Mouse (Mus musculus) heart, embryonic 13.5 days (tissue): ENCODE data around the gene Lkaaear1. TPM values are rescaled to one million over a fixed set of nuclear protein-coding genes. Genes with fewer than 3 reads are reported as not detected.
A peak's percentile ranks its signal among the peaks of the same experiment; 100 is the strongest.

Experiments used
- ATAC-seq: fragments of 200-750 bp; cut with Nextera tagmentation; 2 replicates; pipeline ENCODE4 v1.8.0; 2017; ENCODE audit warnings: moderate TSS enrichment; ENCODE audit not compliant: insufficient number of reproducible peaks, low FRiP score, low TSS enrichment; ENCODE audit errors: extremely low read depth
- H3K27ac ChIP-seq: fragments of 300-500 bp; sonication (generic); replicated peaks from 2 replicates; pipeline ENCODE4 v1.5.1; 2015; ENCODE audit warnings: moderate library complexity, mild to moderate bottlenecking, inconsistent platforms
- H3K27me3 ChIP-seq: fragments of 300-500 bp; sonication (generic); replicated peaks from 2 replicates; pipeline ENCODE4 v1.6.1; 2015; ENCODE audit warnings: mild to moderate bottlenecking, inconsistent platforms
- H3K36me3 ChIP-seq: fragments of 300-500 bp; sonication (generic); 2 replicates; pipeline ENCODE4 v1.6.1; 2015; ENCODE audit warnings: mild to moderate bottlenecking, inconsistent platforms
- H3K4me1 ChIP-seq: fragments of 300-500 bp; sonication (generic); 2 replicates; pipeline ENCODE4 v1.6.1; 2015; ENCODE audit warnings: inconsistent platforms
- H3K4me2 ChIP-seq: fragments of 300-500 bp; sonication (generic); 2 replicates; pipeline ENCODE4 v1.6.1; 2015; ENCODE audit warnings: inconsistent platforms, mild to moderate bottlenecking, moderate library complexity
- H3K4me3 ChIP-seq: fragments of 300-500 bp; sonication (generic); 2 replicates; pipeline ENCODE4 v1.5.1; 2015; ENCODE audit warnings: moderate library complexity, mild to moderate bottlenecking, inconsistent platforms
- H3K9ac ChIP-seq: fragments of 300-500 bp; sonication (generic); 2 replicates; pipeline ENCODE4 v1.6.1; 2015; ENCODE audit warnings: inconsistent platforms, mild to moderate bottlenecking, moderate library complexity
- H3K9me3 ChIP-seq: fragments of 300-500 bp; sonication (generic); 2 replicates; pipeline ENCODE4 v1.6.1; 2016; ENCODE audit warnings: inconsistent platforms
- WGBS: fragments of 180-500 bp; shearing (Covaris S2); methylation state at CpG from one replicate; pipeline ENCODE4 v1.1.7; 2015; ENCODE audit warnings: mixed read lengths; 5-methylcytosine and 5-hydroxymethylcytosine counted together
- polyA plus RNA-seq: library from polyadenylated mRNA; unstranded; fragments of >200 nt; fragmentation: Nextera tagmentation; extraction: Ambion mirVana; gene quantifications from 2 replicates; pipeline ENCODE4 v1.2.1, GENCODE M21; 2015

The Lkaaear1 gene
- polyA plus RNA-seq, 1 experiment from 2014 or later = not detected

DNA sequence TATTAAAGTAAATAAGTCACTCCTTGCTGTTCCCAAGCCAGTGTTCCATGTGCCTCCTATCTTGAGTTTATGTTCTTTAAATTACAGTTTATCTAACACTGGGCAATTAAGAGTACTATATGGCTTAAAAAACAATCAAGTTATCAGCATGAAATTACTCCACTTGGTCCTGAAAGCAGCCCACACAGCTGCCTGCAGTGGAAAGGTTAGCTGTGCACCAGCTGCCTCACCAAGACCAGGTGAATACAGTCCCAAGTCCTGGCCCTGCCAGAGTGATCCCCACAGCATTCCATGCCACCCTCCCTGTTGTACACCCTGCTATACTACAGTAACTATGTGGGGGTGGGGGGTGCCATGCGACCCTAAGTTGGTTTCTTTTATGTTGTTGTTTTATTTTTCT is 44.7 kb downstream of the Lkaaear1 start:
- Histone ChIP-seq H3K4me3 (no peak overlapping the region), H3K27me3 (no peaks in the 10 kb centered on the region), H3K4me2 (no peak overlapping the region), H3K9ac (0 out of 2 replicates have a peak overlapping the region, but pooled peaks have one; percentile 50), H3K4me1 (peaks cover 21% of the 10 kb centered on the region), H3K27ac (no peak overlapping the region), H3K9me3 (no peaks in the 10 kb centered on the region), H3K36me3 (peaks cover 87% of the 10 kb centered on the region)
- no peak for ATAC-seq
- WGBS = 86% methylated on average over 1 of the region's 1 CpGs

DNA sequence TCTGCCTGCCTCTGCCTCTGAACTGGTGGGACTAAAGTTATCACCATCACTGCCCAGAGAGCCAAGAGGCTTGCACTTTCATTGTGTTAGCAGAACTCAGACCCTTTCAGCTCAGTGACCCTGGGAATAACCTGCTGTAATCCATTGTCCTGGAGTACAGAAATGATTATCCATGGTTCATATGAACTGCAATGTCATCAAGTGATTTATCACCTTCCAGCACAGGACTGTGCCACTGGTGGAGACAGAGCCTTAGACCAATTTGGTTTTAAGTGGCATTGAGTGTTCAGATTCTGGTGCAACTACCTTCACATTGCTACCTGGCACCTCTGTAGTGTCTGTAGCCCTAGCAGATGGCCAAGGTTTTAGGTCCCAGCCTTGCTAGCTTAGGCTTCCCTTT is 45.2 kb downstream of the Lkaaear1 start:
- Histone ChIP-seq H3K27me3 (no peaks in the 10 kb centered on the region), H3K4me3 (no peak overlapping the region), H3K4me2 (no peak overlapping the region), H3K9me3 (no peaks in the 10 kb centered on the region), H3K4me1 (peaks cover 19% of the 10 kb centered on the region), H3K36me3 (peaks cover 92% of the 10 kb centered on the region), H3K27ac (no peak overlapping the region), H3K9ac (no peak overlapping the region)
- no peak for ATAC-seq

DNA sequence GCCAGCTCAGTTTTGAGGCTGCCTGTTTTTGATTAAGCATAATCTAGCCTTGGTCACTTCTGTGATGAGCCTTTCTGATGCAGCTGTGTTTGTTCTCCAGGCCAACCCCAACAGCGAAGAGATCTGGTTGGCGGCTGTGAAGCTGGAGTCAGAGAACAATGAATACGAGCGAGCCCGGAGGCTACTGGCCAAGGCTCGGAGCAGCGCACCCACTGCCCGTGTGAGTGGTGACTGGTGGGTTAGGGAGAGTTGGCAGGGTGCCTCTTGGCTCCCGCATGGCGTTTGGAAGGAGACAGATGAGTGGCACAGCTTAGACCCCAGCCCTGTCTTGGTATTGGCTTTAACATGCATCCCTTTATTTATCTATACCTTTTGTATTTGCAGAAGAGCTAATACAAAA is 49.3 kb downstream of the Lkaaear1 start:
- Histone ChIP-seq H3K4me1 (peaks cover 8% of the 10 kb centered on the region), H3K9me3 (no peaks in the 10 kb centered on the region), H3K4me3 (no peak overlapping the region), H3K27me3 (no peaks in the 10 kb centered on the region), H3K9ac (no peak overlapping the region), H3K36me3 (peaks cover 98% of the 10 kb centered on the region), H3K4me2 (no peak overlapping the region), H3K27ac (no peak overlapping the region)
- WGBS = 91% methylated on average over 10 of the region's 10 CpGs
- ATAC-seq = no peak

Other genes with a start within 250 kb of the Lkaaear1 start
- 10.6 TPM in 2 replicates for gene Zbtb46, start 239.0 kb downstream of the Lkaaear1 start, polyA plus RNA-seq
- 0.11 and 0.27 TPM in 2 replicates for gene Abhd16b, start 205.2 kb downstream of the Lkaaear1 start, polyA plus RNA-seq
- 109 and 118 TPM in 2 replicates for gene Tpd52l2, start 201.3 kb downstream of the Lkaaear1 start, polyA plus RNA-seq
- 77.4 and 79.8 TPM in 2 replicates for gene Dnajc5, start 178.0 kb downstream of the Lkaaear1 start, polyA plus RNA-seq
- 63.8 and 64.0 TPM in 2 replicates for gene Uckl1, start 113.5 kb downstream of the Lkaaear1 start, polyA plus RNA-seq
- 40.1 and 44.4 TPM in 2 replicates for gene Prpf6, start 106.6 kb downstream of the Lkaaear1 start, polyA plus RNA-seq
- 25.3 and 28.5 TPM in 2 replicates for gene Zfp512b, start 105.6 kb downstream of the Lkaaear1 start, polyA plus RNA-seq
- 12.8 and 13.1 TPM in 2 replicates for gene Samd10, start 99.2 kb downstream of the Lkaaear1 start, polyA plus RNA-seq
- gene Gm29797, start 41.4 kb downstream of the Lkaaear1 start, polyA plus RNA-seq = 0.27 TPM in 1 of 2 replicates, not detected in the other
- 34.7 and 36.1 TPM in 2 replicates for gene Sox18, start 26.8 kb downstream of the Lkaaear1 start, polyA plus RNA-seq
- 15.2 and 17.1 TPM in 2 replicates for gene Tcea2, start 18.1 kb downstream of the Lkaaear1 start, polyA plus RNA-seq
- 43.5 and 44.2 TPM in 2 replicates for gene Rgs19, start 4.5 kb downstream of the Lkaaear1 start, polyA plus RNA-seq
- gene Oprl1, start 16.6 kb upstream of the Lkaaear1 start, polyA plus RNA-seq = 4.9 and 5.0 TPM in 2 replicates
- 0.08 and 0.17 TPM in 2 replicates for gene Myt1, start 64.9 kb upstream of the Lkaaear1 start, polyA plus RNA-seq
- 23.5 and 23.6 TPM in 2 replicates for gene Pcmtd2, start 139.4 kb upstream of the Lkaaear1 start, polyA plus RNA-seq
- gene Polr3k, start 165.9 kb upstream of the Lkaaear1 start, polyA plus RNA-seq = 45.2 and 51.8 TPM in 2 replicates